Mouse (Mus musculus): ENCODE results near the gene Cfap45. TPM values are rescaled to one million over a fixed set of nuclear protein-coding genes. Genes with fewer than 3 reads are reported as not detected.

The Cfap45 gene
- total RNA-seq, 2 experiments from 2014 or later = 3.4 to 4.0 TPM

GRCm38 (mm10) chr1:172492047-172492446, 28.6 kb upstream of the Cfap45 start:
- DNase-seq (ENCODE audit: low spot score in 2 of 2) = no peak
- intact Hi-C loops (cut with DNase I) = no loop called here

DNA sequence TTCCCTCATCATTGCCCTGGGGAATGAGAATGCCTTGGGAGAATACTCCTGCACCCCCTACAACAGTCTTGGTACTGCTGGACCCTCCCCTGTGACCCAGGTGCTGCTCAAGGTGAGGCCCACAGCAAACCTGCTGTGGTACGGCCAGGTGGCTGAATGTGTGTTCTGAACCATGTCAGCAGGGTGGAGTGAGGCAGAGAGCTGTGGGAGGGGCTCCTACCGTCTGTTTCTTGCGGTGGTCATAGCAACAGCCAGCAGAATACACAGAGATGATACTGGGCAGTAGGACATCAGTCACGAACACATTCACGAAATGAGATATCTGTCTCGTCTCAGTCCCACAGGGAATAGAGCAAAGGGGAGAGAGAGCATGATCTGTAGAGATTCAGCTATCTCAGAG, 27.1 kb upstream of the Cfap45 start:
- no peak for DNase-seq (ENCODE audit: low spot score in 2 of 2)
- intact Hi-C loops (cut with DNase I) = no loop called here

- DNase-seq (ENCODE audit: low spot score in 2 of 2) = no peak
These were observed 24.6 kb upstream of the Cfap45 start for GRCm38 (mm10) chr1:172496030-172496429.

DNA sequence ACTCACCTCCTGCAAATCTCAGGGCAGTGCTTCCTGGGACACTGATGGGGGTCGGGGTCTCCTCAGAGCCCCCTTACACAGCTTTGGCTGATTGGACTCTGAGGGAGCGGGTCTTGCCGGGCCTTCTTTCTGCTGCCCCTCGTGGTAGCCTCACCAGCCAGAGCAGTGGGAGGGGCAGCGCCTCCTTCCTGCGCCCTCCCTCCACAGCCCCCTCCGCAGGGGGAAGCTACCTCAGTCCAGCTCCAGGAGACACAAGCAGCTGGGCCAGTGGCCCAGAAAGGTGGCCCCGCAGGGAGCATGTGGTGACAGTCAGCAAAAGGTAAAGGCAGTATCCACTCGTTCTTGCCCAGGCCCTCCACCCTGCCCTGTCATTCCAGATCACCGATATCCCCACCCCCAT, 23.2 kb upstream of the Cfap45 start:
- intact Hi-C loops (cut with DNase I) = no loop called here
- DNase-seq (ENCODE audit: low spot score in 2 of 2) = no peak

More at GRCm38 (mm10) chr1:172496030-172496429, 24.6 kb upstream of the Cfap45 start:
- intact Hi-C loops (cut with DNase I) = no loop called here

DNA sequence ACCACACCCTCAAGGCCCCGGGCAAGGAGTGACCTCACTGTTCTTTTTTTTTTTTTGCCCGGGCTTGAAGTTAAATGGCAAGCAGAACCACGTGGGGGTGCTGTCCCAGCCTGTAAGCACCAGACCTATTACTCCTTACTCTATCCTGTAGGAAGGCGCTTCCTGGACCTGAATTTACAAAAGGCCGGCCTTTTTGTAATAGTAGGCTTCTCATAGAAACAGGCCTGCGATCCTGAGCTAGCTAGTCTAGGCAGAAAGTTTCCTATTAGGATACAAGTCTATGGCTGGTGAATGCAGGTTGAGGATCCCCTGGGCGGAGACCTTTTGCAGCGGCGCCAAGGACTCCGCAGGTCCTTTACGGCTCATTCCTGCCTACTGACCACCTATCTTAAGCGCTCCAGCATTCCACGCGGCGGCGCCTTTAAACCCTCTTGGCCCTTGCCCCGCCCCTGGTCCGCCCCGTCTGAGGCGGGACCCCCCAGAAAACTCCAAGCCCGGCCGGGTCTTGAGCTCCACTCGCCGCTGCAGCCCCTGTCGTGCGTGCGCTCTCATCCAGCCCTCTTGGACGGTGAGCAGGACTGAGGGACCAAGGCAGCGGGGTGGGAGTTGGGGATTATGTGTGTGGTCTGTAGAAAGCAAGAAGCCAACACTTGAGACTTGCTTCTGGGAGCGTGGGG, 20.7 kb upstream of the Cfap45 start, which contains the start of gene Tagln2:
TSS of gene Tagln2 (plus strand) at position 283 of the 677 bp plus-strand sequence.
- no peak for DNase-seq (ENCODE audit: low spot score in 2 of 2)
- intact Hi-C loops (cut with DNase I) = no loop called here

GRCm38 (mm10) chr1:172500451-172501370, 19.9 kb upstream of the Cfap45 start:
- no peak for DNase-seq (ENCODE audit: low spot score in 2 of 2)
- intact Hi-C loops (cut with DNase I) = no loop called here

GRCm38 (mm10) chr1:172501371-172502144, 19.0 kb upstream of the Cfap45 start:
- intact Hi-C loops (cut with DNase I) = no loop called here
- DNase-seq (ENCODE audit: low spot score in 2 of 2) = no peak

DNA sequence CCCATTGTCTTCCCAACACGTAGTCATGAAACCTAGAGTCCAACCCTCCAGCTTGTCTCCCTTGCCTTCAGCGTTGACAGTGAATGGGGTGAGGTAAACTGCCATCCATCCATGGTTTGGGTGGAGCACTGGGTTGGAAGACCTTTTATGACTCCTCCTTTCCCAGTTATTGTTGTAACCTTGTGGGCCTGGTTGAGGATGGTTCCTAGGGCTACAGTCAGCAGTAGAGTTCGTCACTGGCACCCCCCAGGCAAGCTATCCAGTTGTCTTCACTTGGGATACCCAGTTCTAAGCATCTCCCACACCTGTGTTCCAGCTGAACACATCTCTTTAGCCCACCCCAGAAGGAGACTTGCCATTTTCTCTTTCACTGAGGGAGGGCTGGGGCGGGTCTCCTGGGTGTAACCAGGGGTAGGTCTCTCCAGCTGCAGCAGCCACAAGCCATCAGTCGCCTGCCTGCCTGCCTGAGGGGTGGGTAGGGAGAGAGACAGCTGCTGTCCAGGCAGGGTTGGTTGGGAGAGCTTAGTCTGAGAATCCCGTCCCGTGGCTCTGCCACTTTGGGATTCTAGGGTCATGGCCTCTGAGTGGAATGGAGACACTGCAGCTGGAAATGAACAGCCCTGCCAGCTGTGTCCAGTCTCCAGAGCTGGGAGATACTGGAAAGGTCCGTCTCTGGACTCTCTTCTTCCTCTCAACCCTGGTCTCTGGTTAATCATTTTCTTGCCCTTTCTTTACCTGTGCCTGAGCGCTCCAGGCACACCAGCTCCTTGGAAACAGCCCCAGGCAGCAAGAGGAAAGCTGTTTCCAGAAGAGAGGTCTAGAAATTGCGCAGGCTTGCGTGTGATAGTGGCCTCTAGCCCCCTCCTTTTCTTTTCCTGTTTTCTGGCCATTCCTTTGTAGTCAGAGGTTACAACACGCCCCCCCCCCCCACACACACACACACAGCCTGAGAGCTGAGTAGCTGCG, 18.2 kb upstream of the Cfap45 start:
- intact Hi-C loops (cut with DNase I) = no loop called here

DNA sequence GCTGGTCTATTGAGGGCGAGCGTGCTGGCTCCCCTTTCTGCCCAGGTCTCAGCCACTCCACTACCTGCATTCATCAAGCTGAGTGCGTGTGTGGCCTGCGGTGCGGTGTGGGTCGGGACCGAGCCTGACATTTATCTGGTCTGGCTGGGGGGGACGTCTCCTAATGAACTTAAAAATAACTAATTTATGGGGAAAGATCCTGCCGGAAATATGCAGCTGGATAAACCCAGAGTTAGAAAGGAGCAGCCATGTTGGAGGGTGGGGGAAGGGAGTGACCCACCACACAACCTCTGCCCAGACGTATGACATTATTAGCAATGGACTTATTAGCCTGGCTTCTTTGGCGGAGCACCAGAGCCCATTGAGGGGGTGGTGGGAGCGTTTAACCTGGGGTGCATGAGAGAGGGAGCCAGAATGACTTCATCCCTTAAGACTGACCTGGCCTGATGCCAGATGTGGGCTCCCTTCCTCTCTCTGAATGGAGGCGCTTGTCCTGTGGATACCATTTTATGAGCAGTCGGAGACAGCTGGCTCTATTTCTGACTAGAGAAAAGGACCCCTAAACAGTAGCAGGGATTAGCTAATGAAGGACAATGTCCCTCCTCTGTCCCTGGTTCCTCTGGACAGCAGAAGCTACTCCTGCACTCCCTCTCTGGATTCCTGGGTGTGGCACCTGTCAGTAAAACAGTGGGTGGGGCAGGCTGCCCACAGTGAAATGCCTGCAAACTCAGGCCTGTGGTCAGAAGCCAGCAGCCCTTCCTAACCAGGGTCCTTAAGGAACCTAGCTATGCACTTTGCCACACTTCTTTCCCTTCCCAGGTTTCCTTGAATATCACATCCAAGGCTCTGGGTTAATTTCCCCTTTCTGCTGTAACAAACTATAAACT, 17.2 kb upstream of the Cfap45 start:
- DNase-seq (ENCODE audit: low spot score in 2 of 2) = no peak
- intact Hi-C loops (cut with DNase I) = no loop called here

More for the DNA sequence above, 18.2 kb upstream of the Cfap45 start:
- DNase-seq (ENCODE audit: low spot score in 2 of 2) = no peak

- intact Hi-C loops (cut with DNase I) = no loop called here
- no peak for DNase-seq (ENCODE audit: low spot score in 2 of 2)
These were observed 15.8 kb upstream of the Cfap45 start for GRCm38 (mm10) chr1:172504756-172505155.

GRCm38 (mm10) chr1:172507001-172507400, 13.6 kb upstream of the Cfap45 start:
- intact Hi-C loops (cut with DNase I) = no loop called here
- no peak for DNase-seq (ENCODE audit: low spot score in 2 of 2)

- intact Hi-C loops (cut with DNase I) = no loop called here
- DNase-seq (ENCODE audit: low spot score in 2 of 2) = no peak
These were observed 12.9 kb upstream of the Cfap45 start for GRCm38 (mm10) chr1:172507701-172508100.

DNA sequence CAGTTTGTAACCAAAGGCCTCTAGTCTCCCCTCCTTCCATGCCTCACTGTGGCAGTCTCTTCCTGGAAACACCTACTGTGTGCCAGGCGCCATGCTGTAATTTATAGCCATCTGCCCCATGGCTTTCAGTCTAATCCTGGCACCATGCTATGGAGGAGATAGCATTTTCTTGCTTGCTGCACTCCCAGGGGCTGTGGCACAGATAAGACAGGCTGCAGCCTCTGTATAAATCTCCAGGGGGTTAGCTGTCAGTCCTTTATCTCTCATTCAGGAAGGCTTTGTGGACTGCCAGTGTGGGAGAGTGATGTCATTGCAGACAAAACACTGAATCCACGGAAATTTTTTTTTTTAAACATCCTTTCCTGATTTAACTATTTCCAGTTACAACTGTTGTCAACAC, 12.4 kb upstream of the Cfap45 start:
- DNase-seq (ENCODE audit: low spot score in 2 of 2) = no peak
- intact Hi-C loops (cut with DNase I) = no loop called here

- DNase-seq (ENCODE audit: low spot score in 2 of 2) = no peak
- intact Hi-C loops (cut with DNase I) = no loop called here
These were observed 11.4 kb upstream of the Cfap45 start for GRCm38 (mm10) chr1:172509235-172509634.

- intact Hi-C loops (cut with DNase I) = no loop called here
These were observed 10.6 kb upstream of the Cfap45 start for GRCm38 (mm10) chr1:172509983-172510382.

DNA sequence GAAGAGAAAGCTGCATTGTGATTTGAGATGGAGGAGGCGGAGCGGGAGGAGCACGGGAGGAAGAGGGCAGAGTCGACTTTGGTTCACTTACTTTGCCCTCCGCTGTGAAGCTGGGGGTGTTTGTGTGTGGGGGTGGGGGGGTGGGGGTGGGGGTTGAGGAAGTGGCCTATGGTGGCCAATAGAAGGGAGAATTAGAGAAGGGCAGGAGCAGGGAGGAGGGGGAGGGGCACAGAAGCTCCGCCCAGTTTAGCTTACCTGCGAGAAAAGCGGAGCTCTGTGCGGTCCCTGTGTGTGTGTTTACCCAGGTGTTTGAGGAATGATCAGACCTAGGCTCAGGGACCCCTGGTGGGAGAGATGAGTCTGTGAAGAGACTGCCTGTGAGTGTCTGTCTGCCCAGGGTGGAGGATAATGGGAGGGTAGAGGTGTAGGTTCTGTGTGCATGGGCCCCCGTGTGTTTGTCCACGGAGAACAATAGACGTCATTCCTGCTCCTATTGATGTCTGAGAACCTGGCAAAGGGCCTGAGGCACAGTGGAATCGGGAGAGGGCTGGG, 10.1 kb upstream of the Cfap45 start:
- DNase-seq (ENCODE audit: low spot score in 2 of 2) = no peak

More at GRCm38 (mm10) chr1:172509983-172510382, 10.6 kb upstream of the Cfap45 start:
- no peak for DNase-seq (ENCODE audit: low spot score in 2 of 2)

GRCm38 (mm10) chr1:172512962-172513361, 7.6 kb upstream of the Cfap45 start:
- no peak for DNase-seq (ENCODE audit: low spot score in 2 of 2)
- intact Hi-C loops (cut with DNase I) = no loop called here

More for the DNA sequence above, 10.1 kb upstream of the Cfap45 start:
- intact Hi-C loops (cut with DNase I) = no loop called here
